Mouse (Mus musculus): ENCODE results near the gene Abtb1. TPM values are rescaled to one million over a fixed set of nuclear protein-coding genes. Genes with fewer than 3 reads are reported as not detected.

Abtb1 gene
- polyA plus RNA-seq, 1 experiment from 2014 or later, result 42.5 TPM

DNA sequence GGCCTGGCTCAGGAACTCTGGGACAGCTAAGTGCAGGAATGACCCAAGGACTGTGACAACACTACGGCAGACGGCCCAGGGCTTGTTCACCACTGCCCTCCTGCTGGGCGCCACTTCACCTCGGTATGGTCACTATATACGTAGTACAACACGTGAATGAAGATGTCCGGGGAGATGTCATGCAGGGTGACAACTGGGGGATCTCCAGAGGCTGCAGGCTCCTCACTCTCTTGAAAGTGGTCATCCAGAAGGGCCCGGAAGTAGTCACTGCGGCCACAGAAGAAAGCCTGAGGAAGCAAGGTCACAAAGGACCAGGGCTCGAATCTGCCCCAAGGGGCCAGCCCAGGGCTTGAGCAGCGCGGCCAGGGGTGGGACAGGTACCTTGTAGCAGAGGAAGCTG lies 3.8 kb downstream of the Abtb1 start:
- no peak for ATAC-seq (replicated peaks)
- H3K9me3 ChIP-seq, result no peaks in the 10 kb centered on the region
- 93% methylated on average over 12 of the region's 12 CpGs for WGBS
- peaks cover 22% of the 10 kb centered on the region for H3K4me1 ChIP-seq
- H3K27ac ChIP-seq, result no peak overlapping the region
- no peaks in the 10 kb centered on the region for H3K27me3 ChIP-seq (replicated peaks)
- H3K9ac ChIP-seq, result no peak overlapping the region
- H3K36me3 ChIP-seq (replicated peaks), result peaks cover 18% of the 10 kb centered on the region
- no peak overlapping the region for H3K4me3 ChIP-seq
- H3K4me2 ChIP-seq, result no peak overlapping the region

DNA sequence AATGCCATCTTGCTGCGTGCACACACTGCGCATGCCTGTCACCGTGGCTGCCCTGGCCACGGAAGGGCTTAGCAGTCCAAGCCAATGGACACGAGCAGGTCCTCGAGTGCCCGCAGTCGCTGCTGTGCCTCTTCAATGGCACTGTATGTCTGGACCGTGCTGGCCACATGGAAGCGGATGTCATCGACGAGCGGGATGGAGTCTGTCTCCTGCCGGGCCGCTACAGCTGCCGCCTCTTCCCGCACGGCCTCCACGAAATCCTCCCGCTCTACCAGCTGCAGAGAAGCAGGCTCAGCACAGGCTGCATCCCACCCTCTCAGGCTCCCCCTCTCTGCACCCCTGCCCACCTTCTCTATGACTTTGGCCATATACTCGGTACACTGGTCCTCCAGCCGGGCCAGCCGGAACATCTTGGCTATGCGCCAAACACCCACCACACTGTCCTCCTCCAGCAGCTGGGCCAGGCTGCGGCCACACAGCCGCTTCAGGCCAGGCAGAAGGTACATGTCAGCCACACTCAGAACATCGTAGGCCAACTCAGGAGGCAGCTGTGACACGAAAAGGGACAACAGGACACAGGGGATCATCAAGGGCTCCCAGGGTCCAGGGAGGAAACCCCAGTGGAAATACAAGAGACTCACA lies 5.5 kb downstream of the Abtb1 start:
- Histone ChIP-seq H3K9ac (no peak overlapping the region), H3K4me3 (no peak overlapping the region), H3K27me3 (replicated peaks) (no peaks in the 10 kb centered on the region), H3K36me3 (replicated peaks) (peaks cover 18% of the 10 kb centered on the region), H3K27ac (no peak overlapping the region), H3K9me3 (no peaks in the 10 kb centered on the region), H3K4me2 (no peak overlapping the region), H3K4me1 (peaks cover 20% of the 10 kb centered on the region)
- 85% methylated on average over 28 of the region's 28 CpGs for WGBS
- ATAC-seq (replicated peaks), result no peak

DNA sequence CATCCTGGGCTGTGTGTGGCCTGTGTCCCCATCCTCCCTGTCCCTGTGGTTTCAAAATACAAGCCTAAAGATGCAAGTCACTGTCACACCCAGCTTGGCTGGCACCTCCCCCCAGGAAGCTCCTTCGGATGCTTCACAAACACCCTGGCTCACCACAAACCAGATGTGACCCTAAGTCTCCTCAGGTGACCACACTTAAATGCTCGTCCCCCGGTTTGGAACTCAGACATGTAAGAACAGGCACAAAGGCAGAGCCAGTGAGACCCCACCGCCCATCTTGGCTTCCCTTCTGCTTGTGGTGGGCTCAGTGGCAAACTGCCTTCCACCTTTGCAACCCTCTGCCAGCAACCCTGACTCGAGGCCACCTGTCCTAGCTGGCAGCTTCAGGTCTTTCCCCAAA lies 6.7 kb downstream of the Abtb1 start:
- Histone ChIP-seq H3K4me2 (no peak overlapping the region), H3K9ac (no peak overlapping the region), H3K27me3 (replicated peaks) (no peaks in the 10 kb centered on the region), H3K4me3 (no peak overlapping the region), H3K27ac (no peak overlapping the region), H3K9me3 (no peaks in the 10 kb centered on the region), H3K4me1 (peaks cover 11% of the 10 kb centered on the region), H3K36me3 (replicated peaks) (peaks cover 18% of the 10 kb centered on the region)
- ATAC-seq (replicated peaks), result no peak
- WGBS, result 78% methylated on average over 5 of the region's 5 CpGs

DNA sequence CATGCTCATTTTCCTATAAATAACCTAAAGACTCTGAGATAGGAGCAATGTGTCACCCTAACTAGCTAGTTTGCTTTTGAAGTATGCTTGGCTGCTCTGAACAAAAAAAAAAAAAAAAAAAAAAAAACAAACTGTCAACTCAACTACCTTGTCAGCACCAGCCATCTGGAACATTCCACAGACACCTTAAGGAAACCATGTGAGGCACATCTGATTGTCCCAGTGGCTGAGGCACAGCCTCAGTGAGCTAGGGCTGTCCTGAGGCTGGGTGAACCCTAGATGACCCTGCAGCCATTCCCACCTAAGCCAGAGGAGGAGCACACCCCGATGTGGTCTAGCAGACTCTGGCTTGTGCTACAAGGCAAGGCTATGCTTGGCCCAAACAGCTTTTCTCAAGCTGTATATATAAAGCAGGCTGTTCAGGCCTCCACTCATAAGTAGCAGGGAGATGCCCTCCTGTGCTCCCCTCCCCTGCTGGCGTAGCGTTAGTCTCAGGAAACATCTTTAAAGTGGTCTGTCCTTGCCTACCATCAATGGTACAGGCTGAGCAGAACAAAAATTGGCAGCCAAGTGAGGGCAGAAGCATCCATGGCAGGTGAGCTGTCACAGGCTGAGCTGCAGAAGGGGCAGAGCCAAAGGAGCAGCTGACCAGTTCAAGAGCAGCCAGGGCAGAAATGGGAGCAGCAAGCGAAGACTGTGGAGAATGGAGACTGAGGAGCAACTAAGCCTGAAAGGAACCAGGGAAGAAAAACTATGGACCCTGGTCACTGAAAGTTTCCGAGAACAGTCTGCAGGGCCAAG lies 8.2 kb downstream of the Abtb1 start:
- Histone ChIP-seq H3K4me2 (no peak overlapping the region), H3K4me1 (peaks cover 5% of the 10 kb centered on the region; the same call in 1 of the 2 replicates), H3K9me3 (no peaks in the 10 kb centered on the region), H3K36me3 (replicated peaks) (peaks cover 13% of the 10 kb centered on the region), H3K4me3 (no peak overlapping the region), H3K9ac (no peak overlapping the region), H3K27me3 (replicated peaks) (no peaks in the 10 kb centered on the region), H3K27ac (no peak overlapping the region)
- no peak for ATAC-seq (replicated peaks)
- WGBS, result 95% methylated on average over 5 of the region's 5 CpGs

DNA sequence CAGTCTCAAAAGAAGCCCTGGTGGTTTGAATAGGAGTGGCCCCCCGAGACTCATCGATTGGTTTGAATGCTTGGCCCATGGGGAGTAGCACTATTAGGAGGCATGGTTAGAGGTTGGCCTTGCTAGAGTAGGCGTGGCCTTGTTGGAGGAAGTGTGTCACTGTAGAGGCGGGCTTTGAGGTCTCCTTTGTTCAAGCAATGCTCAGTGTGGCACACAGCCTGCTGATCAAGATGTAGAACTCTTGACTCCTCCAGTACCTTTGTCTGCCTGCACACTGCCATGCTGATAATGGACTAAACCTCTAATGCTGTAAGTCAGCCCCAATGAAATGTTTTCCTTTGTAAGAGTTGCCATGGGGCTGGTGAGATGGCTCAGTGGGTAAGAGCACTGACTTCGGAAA lies 9.1 kb downstream of the Abtb1 start:
- Histone ChIP-seq H3K9ac (no peak overlapping the region), H3K36me3 (replicated peaks) (peaks cover 5% of the 10 kb centered on the region), H3K4me1 (peaks cover 5% of the 10 kb centered on the region; the same call in 1 of the 2 replicates), H3K4me2 (no peak overlapping the region), H3K9me3 (no peaks in the 10 kb centered on the region), H3K27ac (no peak overlapping the region), H3K27me3 (replicated peaks) (no peaks in the 10 kb centered on the region), H3K4me3 (no peak overlapping the region)
- ATAC-seq (replicated peaks), result no peak
- 65% methylated on average over 5 of the region's 5 CpGs for WGBS

DNA sequence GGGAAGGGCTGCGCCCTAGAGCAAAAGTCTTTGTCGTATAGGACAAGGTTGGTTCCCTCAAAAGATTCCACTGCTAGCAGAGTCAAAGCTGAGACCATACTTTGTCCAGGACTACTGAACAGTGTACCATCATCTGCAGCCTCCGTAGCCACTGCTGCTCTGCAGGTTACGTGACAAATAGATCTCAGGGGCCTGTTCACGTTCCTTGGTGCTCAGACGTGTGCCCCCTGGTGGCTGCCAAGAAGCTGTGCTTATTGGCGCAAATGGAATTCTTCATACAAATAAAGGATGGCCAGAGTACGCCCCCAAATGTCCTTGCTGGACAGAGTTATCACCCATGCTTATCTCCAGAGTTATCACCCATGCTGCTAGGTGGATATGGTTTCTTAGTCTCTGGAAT lies 10.3 kb downstream of the Abtb1 start:
- no peak overlapping the region for H3K27ac ChIP-seq
- no peak overlapping the region for H3K9ac ChIP-seq
- H3K4me2 ChIP-seq, result no peak overlapping the region
- H3K27me3 ChIP-seq (replicated peaks), result no peaks in the 10 kb centered on the region
- no peaks in the 10 kb centered on the region for H3K9me3 ChIP-seq
- peak; percentile 62 for ATAC-seq (replicated peaks)
- H3K4me3 ChIP-seq, result no peak overlapping the region
- no peaks in the 10 kb centered on the region; the same call in 1 of the 2 replicates for H3K36me3 ChIP-seq (replicated peaks)
- WGBS, result 22% methylated on average over 8 of the region's 8 CpGs
- peaks cover 8% of the 10 kb centered on the region; the same call in 1 of the 2 replicates for H3K4me1 ChIP-seq

DNA sequence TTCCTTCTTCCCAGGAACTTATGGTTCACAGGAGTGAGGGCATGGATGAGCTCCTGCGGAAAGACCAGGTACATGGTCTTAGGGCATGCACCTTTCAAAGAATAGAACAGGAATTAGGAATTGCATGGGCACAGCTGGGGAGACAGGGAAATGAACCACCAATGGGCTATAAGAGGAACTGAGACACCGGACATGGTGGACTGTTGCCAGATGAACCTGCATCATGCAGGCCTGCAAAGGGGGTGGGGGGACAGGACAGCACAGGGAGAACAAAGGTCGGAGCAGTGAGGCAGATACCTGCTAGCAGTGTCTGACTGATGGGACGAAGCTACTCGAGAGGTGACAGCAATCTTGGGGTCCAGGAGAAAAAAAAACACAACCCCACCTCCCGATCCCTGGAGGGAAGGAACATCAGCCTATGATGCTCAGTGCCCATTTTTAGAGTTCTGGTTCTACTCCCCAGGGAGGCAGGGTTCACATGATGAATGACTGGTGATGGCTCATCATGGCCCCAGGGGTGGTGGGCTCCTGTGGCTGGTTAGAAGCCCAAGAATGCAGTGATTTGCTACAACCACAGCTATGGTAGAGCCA lies 11.6 kb downstream of the Abtb1 start:
- Histone ChIP-seq H3K4me2 (no peak overlapping the region), H3K9ac (no peak overlapping the region), H3K9me3 (no peaks in the 10 kb centered on the region), H3K4me1 (peaks cover 11% of the 10 kb centered on the region; the same call in 1 of the 2 replicates), H3K36me3 (replicated peaks) (no peaks in the 10 kb centered on the region), H3K27ac (no peak overlapping the region), H3K4me3 (no peak overlapping the region), H3K27me3 (replicated peaks) (no peaks in the 10 kb centered on the region)
- no peak for ATAC-seq (replicated peaks)
- 90% methylated on average over 6 of the region's 6 CpGs for WGBS

DNA sequence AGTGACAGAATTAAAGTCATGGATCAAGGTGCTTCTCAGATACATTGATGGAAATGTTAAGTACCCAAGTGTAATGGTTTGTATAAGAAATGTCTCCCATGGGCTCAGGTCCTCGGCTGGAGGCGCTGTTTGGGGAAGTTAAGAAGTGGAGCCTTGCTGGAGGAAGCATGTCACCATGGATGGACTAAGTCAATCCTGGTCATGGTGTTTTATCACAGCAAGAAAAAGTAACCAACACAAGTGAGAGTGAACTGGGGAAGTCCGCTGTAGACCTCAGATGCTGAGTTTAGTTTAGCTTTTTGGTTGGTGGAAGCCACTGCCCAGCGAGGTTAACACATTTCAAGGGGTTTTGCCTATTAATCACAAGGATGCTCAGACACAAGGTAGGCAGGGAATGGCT lies 12.2 kb downstream of the Abtb1 start:
- H3K36me3 ChIP-seq (replicated peaks), result no peaks in the 10 kb centered on the region
- no peak overlapping the region for H3K4me3 ChIP-seq
- no peak overlapping the region for H3K9ac ChIP-seq
- no peak overlapping the region for H3K27ac ChIP-seq
- ATAC-seq (replicated peaks), result no peak
- H3K4me1 ChIP-seq, result peaks cover 11% of the 10 kb centered on the region; the same call in 1 of the 2 replicates
- H3K27me3 ChIP-seq (replicated peaks), result no peaks in the 10 kb centered on the region
- 93% methylated on average over 4 of the region's 4 CpGs for WGBS
- no peak overlapping the region for H3K4me2 ChIP-seq
- no peaks in the 10 kb centered on the region for H3K9me3 ChIP-seq

DNA sequence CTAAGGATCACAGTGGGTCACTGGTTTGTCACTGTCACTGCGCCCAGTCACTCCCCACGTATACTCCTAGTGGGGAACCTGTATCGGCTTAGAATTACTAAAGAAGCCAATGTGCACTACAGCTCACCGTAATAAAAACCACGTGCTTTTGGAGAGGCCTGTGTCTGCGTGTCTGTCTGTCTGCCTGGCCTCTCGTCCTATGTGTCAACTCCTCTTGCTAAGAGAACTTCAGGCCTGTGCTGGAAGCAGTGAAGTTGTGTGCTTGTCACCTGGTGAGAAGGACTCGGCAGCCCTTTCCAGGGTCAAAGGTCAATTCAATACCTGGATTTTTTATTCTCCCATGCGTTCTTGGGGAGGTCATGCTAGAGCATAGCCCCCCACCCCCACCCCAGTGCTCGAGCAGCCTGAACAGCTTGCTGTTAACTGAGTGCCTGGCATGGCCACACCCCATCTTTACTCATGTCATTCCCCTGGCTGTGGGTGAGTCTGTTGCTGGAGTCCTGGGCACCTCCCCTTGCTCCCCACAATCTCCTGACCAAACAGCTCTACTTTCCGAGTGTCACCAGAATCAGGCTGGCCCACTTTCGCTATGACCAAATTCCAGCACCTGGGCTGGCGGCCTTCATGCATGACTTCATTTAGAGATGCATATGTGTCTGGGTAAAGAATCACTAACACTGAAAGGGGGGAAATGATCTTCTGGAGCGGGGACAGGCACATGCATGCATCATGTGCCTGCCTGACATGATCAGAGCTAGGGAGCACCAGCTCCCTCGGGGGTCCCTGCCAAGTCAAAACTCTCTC lies 13.4 kb downstream of the Abtb1 start:
- no peak for ATAC-seq (replicated peaks)
- Histone ChIP-seq H3K4me2 (no peak overlapping the region), H3K27me3 (replicated peaks) (no peaks in the 10 kb centered on the region), H3K27ac (no peak overlapping the region), H3K9ac (no peak overlapping the region), H3K9me3 (no peaks in the 10 kb centered on the region), H3K4me3 (no peak overlapping the region), H3K4me1 (peaks cover 11% of the 10 kb centered on the region; the same call in 1 of the 2 replicates), H3K36me3 (replicated peaks) (no peaks in the 10 kb centered on the region)
- 76% methylated on average over 15 of the region's 15 CpGs for WGBS

DNA sequence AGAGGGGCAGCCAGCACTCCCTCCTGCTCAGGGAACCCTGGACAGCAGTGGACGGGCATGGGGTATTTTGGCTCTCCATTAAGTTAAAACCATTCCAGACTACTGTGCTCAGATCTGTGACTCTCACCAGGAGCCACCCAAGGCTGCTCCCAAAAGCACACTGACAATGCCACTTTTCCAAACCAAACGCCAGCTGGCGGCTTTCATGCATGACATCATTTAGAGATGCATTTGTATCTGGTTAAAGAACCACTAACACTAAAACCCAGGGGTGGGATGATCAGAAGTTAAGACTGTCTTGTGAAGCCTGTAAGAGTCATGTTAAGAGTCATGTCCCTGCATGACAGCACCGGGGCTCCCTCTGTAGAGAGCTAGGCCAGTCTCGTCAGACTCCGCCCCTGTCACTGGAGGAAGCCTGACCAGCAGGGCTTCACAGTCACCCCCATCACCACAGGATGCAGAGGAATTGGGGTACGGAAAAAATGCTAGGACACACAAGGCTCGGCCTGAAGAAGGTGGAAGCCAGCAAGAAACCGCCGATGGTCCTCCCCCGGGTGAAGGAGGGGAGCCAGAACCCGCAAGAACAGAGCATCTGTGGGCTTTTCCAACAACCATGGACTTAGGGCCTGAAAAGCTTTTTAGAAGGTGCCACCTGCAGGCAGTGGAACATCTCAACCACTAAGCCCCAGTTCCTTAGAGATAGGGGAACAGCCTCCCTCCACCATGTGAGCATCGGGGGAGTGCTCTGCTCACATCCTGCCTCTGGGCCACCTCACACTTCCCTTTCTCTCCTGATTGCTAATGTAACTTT lies 14.2 kb downstream of the Abtb1 start:
- no peaks in the 10 kb centered on the region for H3K36me3 ChIP-seq (replicated peaks)
- no peak overlapping the region for H3K9ac ChIP-seq
- no peak overlapping the region for H3K27ac ChIP-seq
- no peak overlapping the region for H3K4me2 ChIP-seq
- 55% methylated on average over 13 of the region's 13 CpGs for WGBS
- no peaks in the 10 kb centered on the region for H3K9me3 ChIP-seq
- ATAC-seq (replicated peaks), result no peak
- H3K4me3 ChIP-seq, result no peak overlapping the region
- peaks cover 11% of the 10 kb centered on the region; the same call in 1 of the 2 replicates for H3K4me1 ChIP-seq
- H3K27me3 ChIP-seq (replicated peaks), result no peaks in the 10 kb centered on the region

DNA sequence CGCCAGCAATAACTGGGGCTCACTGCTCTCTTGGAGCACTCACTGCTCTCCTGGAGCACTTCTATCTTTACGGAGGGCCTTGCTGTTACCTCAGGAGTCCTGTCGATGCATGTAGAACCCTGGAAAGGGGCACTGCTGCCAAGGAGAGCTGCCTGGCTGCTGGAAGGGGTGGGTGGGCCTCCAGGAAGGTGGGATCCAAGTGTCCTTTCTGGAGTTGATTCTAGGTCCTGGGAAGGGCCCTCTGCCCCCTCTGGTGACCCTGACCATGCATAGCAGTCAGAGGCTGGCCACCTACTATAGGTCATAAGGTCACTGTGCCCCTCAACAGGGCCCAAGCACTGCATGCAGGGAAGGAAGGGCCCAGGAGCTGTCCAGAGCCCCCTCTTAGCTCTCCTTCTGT lies 14.8 kb downstream of the Abtb1 start:
- no peak overlapping the region for H3K4me2 ChIP-seq
- 86% methylated on average over 3 of the region's 3 CpGs for WGBS
- no peaks in the 10 kb centered on the region for H3K9me3 ChIP-seq
- H3K27ac ChIP-seq, result no peak overlapping the region
- peaks cover 11% of the 10 kb centered on the region; the same call in 1 of the 2 replicates for H3K4me1 ChIP-seq
- no peaks in the 10 kb centered on the region for H3K36me3 ChIP-seq (replicated peaks)
- no peak overlapping the region for H3K9ac ChIP-seq
- H3K27me3 ChIP-seq (replicated peaks), result no peaks in the 10 kb centered on the region
- no peak for ATAC-seq (replicated peaks)
- H3K4me3 ChIP-seq, result no peak overlapping the region
